Mouse (Mus musculus) G1E (cell line): ENCODE results near the gene Trim15. TPM values are rescaled to one million over a fixed set of nuclear protein-coding genes. Genes with fewer than 3 reads are reported as not detected.

Experiments
- ATAC-seq: 2 replicates; pipeline ENCODE4 v1.8.0; 2016; ENCODE audit warnings: mild to moderate bottlenecking; ENCODE audit not compliant: insufficient number of reproducible peaks, poor library complexity, low FRiP score, severe bottlenecking; ENCODE audit errors: extremely low read depth
- DNase-seq: peaks from one replicate; pipeline ENCODE4 v3.0.0; 2012; ENCODE audit warnings: low spot score
- H3K27me3 ChIP-seq: 2 replicates; pipeline ENCODE4 v1.6.1; 2012; ENCODE audit warnings: mild to moderate bottlenecking, low read length, inconsistent platforms; ENCODE audit not compliant: insufficient read depth
- H3K36me3 ChIP-seq: replicated peaks from 2 replicates; pipeline ENCODE3; 2012; ENCODE audit warnings: mild to moderate bottlenecking, inconsistent platforms
- H3K4me1 ChIP-seq: 2 replicates; pipeline ENCODE4 v1.6.1; 2012; ENCODE audit warnings: low read depth, low read length, inconsistent platforms, mixed read lengths; ENCODE audit not compliant: insufficient read depth
- H3K4me3 ChIP-seq: 2 replicates; pipeline ENCODE4 v1.5.1; 2012; ENCODE audit warnings: low read depth, mild to moderate bottlenecking, inconsistent platforms, low read length, moderate library complexity, mixed read lengths
- H3K9me3 ChIP-seq: replicated peaks from 2 replicates; pipeline ENCODE4 v1.6.1; 2012; ENCODE audit warnings: inconsistent platforms
- GATA1 ChIP-seq: IDR thresholded peaks from 2 replicates; pipeline ENCODE4 v1.6.1; 2012; ENCODE audit warnings: borderline replicate concordance, low read length, inconsistent platforms, mixed read lengths
- POLR2AphosphoS5 ChIP-seq: IDR thresholded peaks from 2 replicates; pipeline ENCODE4 v1.6.1; 2012; ENCODE audit warnings: low read depth, low read length, inconsistent platforms; ENCODE audit not compliant: insufficient replicate concordance
- TAL1 ChIP-seq: conservative IDR thresholded peaks from 2 replicates; pipeline ENCODE4 v1.6.1; 2012; ENCODE audit warnings: low read depth, low read length, inconsistent platforms, mixed read lengths
- polyA plus RNA-seq: library from polyadenylated mRNA; stranded (reverse); fragments of >175 nt; gene quantifications from 2 replicates; pipeline ENCODE4 v1.2.3, GENCODE M21; 2012
- total RNA-seq, 2 experiments: library from RNA; stranded (forward) in 1 of 2; stranded (reverse) in 1 of 2; fragments of 200-1000 nt in 1 of 2; fragments of >200 nt in 1 of 2; fragmentation: Nextera tagmentation in 1 of 2; gene quantifications; 2 replicates each; pipeline ENCODE4 v1.2.3; 2014 to 2017

Gene Trim15
- total and polyA plus RNA-seq, 3 experiments = 0.22 TPM; not detected in 2

DNA sequence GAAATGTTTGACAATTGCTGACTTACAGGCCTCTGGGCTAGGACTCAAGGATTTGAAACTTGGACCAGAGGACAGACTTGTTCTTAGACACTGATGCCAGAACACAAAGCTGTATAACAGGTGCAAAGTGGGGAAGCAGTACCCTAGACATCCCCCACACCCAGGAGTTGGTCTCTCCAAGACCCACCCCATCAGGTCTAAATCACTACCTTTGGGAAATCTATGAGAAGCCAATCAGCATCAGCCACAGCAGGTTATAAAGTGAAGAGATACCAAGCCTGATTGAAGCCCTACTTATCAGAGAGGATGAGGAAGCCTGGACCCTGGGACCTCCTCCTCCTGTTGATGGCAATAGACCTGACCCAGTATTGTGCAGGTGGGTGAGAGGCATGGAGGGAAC, 55.1 kb downstream of the Trim15 start, which contains the start of gene H2-M10.6:
TSS of gene H2-M10.6 (plus strand) at position 301 of the 400 bp plus-strand sequence.
- Histone ChIP-seq H3K9me3 (no peaks in the 10 kb centered on the region), H3K27me3 (no peaks in the 10 kb centered on the region; the same call in 1 of the 2 replicates), H3K36me3 (no peaks in the 10 kb centered on the region), H3K4me3 (no peak within 1 kb of the TSS), H3K4me1 (no peaks in the 10 kb centered on the region)
- DNase-seq = no peak
- TF ChIP-seq POLR2AphosphoS5 (no peak), GATA1 (no peak), TAL1 (no peak)
- ATAC-seq = no peak

Other genes with a start within 250 kb of the Trim15 start
- not detected in 2 replicates for gene H2-M9, start 224.5 kb downstream of the Trim15 start, total RNA-seq (2014; fragmentation: Nextera tagmentation)
- gene H2-M9, start 224.5 kb downstream of the Trim15 start, total RNA-seq (2017) = 0.12 and 0.27 TPM in 2 replicates
- gene H2-M9, start 224.5 kb downstream of the Trim15 start, polyA plus RNA-seq = not detected in 2 replicates
- not detected in 2 replicates for gene H2-M1, start 195.0 kb downstream of the Trim15 start, total RNA-seq (2014; fragmentation: Nextera tagmentation)
- 0.16 TPM in 1 of 2 replicates, not detected in the other for gene H2-M1, start 195.0 kb downstream of the Trim15 start, total RNA-seq (2017)
- not detected in 2 replicates for gene H2-M1, start 195.0 kb downstream of the Trim15 start, polyA plus RNA-seq
- not detected in 2 replicates for gene H2-M10.5, start 94.3 kb downstream of the Trim15 start, total RNA-seq (2014; fragmentation: Nextera tagmentation)
- gene H2-M10.5, start 94.3 kb downstream of the Trim15 start, total RNA-seq (2017) = not detected in 2 replicates
- gene H2-M10.5, start 94.3 kb downstream of the Trim15 start, polyA plus RNA-seq = not detected in 2 replicates
- not detected in 2 replicates for gene H2-M10.6, start 55.0 kb downstream of the Trim15 start, total RNA-seq (2014; fragmentation: Nextera tagmentation)
- gene H2-M10.6, start 55.0 kb downstream of the Trim15 start, total RNA-seq (2017) = 0.06 TPM in 1 of 2 replicates, not detected in the other
- not detected in 2 replicates for gene H2-M10.6, start 55.0 kb downstream of the Trim15 start, polyA plus RNA-seq
- 31.8 and 39.7 TPM in 2 replicates for gene Trim26, start 30.1 kb downstream of the Trim15 start, total RNA-seq (2014; fragmentation: Nextera tagmentation)
- gene Trim26, start 30.1 kb downstream of the Trim15 start, total RNA-seq (2017) = 12.5 TPM in 2 replicates
- gene Trim26, start 30.1 kb downstream of the Trim15 start, polyA plus RNA-seq = 11.7 and 13.4 TPM in 2 replicates
- 8.3 and 18.1 TPM in 2 replicates for gene Trim10, start 2.4 kb upstream of the Trim15 start, total RNA-seq (2014; fragmentation: Nextera tagmentation)
- 16.2 and 17.5 TPM in 2 replicates for gene Trim10, start 2.4 kb upstream of the Trim15 start, total RNA-seq (2017)
- 2.7 and 6.1 TPM in 2 replicates for gene Trim10, start 2.4 kb upstream of the Trim15 start, polyA plus RNA-seq
- not detected in 2 replicates for gene Trim40, start 22.9 kb upstream of the Trim15 start, total RNA-seq (2014; fragmentation: Nextera tagmentation)
- 0.12 TPM in 1 of 2 replicates, not detected in the other for gene Trim40, start 22.9 kb upstream of the Trim15 start, total RNA-seq (2017)
- gene Trim40, start 22.9 kb upstream of the Trim15 start, polyA plus RNA-seq = not detected in 2 replicates
- not detected in 2 replicates for gene Trim31, start 30.9 kb upstream of the Trim15 start, total RNA-seq (2014; fragmentation: Nextera tagmentation)
- not detected in 2 replicates for gene Trim31, start 30.9 kb upstream of the Trim15 start, total RNA-seq (2017)
- gene Trim31, start 30.9 kb upstream of the Trim15 start, polyA plus RNA-seq = not detected in 2 replicates
- not detected in 2 replicates for gene Rnf39, start 75.7 kb upstream of the Trim15 start, total RNA-seq (2014; fragmentation: Nextera tagmentation)
- gene Rnf39, start 75.7 kb upstream of the Trim15 start, total RNA-seq (2017) = not detected in 2 replicates
- not detected in 2 replicates for gene Rnf39, start 75.7 kb upstream of the Trim15 start, polyA plus RNA-seq
- 113 and 130 TPM in 2 replicates for gene Ppp1r11, start 84.5 kb upstream of the Trim15 start, total RNA-seq (2014; fragmentation: Nextera tagmentation)
- gene Ppp1r11, start 84.5 kb upstream of the Trim15 start, total RNA-seq (2017) = 104 and 113 TPM in 2 replicates
- gene Ppp1r11, start 84.5 kb upstream of the Trim15 start, polyA plus RNA-seq = 247 and 300 TPM in 2 replicates
- 154 and 169 TPM in 2 replicates for gene Znrd1, start 91.3 kb upstream of the Trim15 start, total RNA-seq (2014; fragmentation: Nextera tagmentation)
- 123 and 127 TPM in 2 replicates for gene Znrd1, start 91.3 kb upstream of the Trim15 start, total RNA-seq (2017)
- gene Znrd1, start 91.3 kb upstream of the Trim15 start, polyA plus RNA-seq = 4.7 and 6.8 TPM in 2 replicates
- 17.3 and 18.0 TPM in 2 replicates for gene Znrd1as, start 91.4 kb upstream of the Trim15 start, total RNA-seq (2014; fragmentation: Nextera tagmentation)
- gene Znrd1as, start 91.4 kb upstream of the Trim15 start, total RNA-seq (2017) = 23.3 and 35.1 TPM in 2 replicates
- gene Znrd1as, start 91.4 kb upstream of the Trim15 start, polyA plus RNA-seq = 0.77 and 0.95 TPM in 2 replicates
- gene 2410137M14Rik, start 114.0 kb upstream of the Trim15 start, total RNA-seq (2014; fragmentation: Nextera tagmentation) = not detected in 2 replicates
- gene 2410137M14Rik, start 114.0 kb upstream of the Trim15 start, total RNA-seq (2017) = 0.16 TPM in 1 of 2 replicates, not detected in the other
- gene 2410137M14Rik, start 114.0 kb upstream of the Trim15 start, polyA plus RNA-seq = not detected in 2 replicates
- gene H2-M5, start 122.3 kb upstream of the Trim15 start, total RNA-seq (2014; fragmentation: Nextera tagmentation) = not detected in 2 replicates
- 0.11 TPM in 1 of 2 replicates, not detected in the other for gene H2-M5, start 122.3 kb upstream of the Trim15 start, total RNA-seq (2017)
- gene H2-M5, start 122.3 kb upstream of the Trim15 start, polyA plus RNA-seq = not detected in 2 replicates
- not detected in 2 replicates for gene Zfp57, start 134.0 kb upstream of the Trim15 start, total RNA-seq (2014; fragmentation: Nextera tagmentation)
- gene Zfp57, start 134.0 kb upstream of the Trim15 start, total RNA-seq (2017) = 0.35 and 0.44 TPM in 2 replicates
- not detected in 2 replicates for gene Zfp57, start 134.0 kb upstream of the Trim15 start, polyA plus RNA-seq
- gene Mog, start 156.2 kb upstream of the Trim15 start, total RNA-seq (2014; fragmentation: Nextera tagmentation) = not detected in 2 replicates
- 0.05 TPM in 1 of 2 replicates, not detected in the other for gene Mog, start 156.2 kb upstream of the Trim15 start, total RNA-seq (2017)
- gene Mog, start 156.2 kb upstream of the Trim15 start, polyA plus RNA-seq = not detected in 2 replicates
- 35.2 and 36.4 TPM in 2 replicates for gene Gabbr1, start 178.8 kb upstream of the Trim15 start, total RNA-seq (2014; fragmentation: Nextera tagmentation)
- 11.7 and 12.4 TPM in 2 replicates for gene Gabbr1, start 178.8 kb upstream of the Trim15 start, total RNA-seq (2017)
- 31.9 and 42.6 TPM in 2 replicates for gene Gabbr1, start 178.8 kb upstream of the Trim15 start, polyA plus RNA-seq
- gene Olfr90, start 221.3 kb upstream of the Trim15 start, total RNA-seq (2014; fragmentation: Nextera tagmentation) = not detected in 2 replicates
- gene Olfr90, start 221.3 kb upstream of the Trim15 start, total RNA-seq (2017) = 0.06 and 0.27 TPM in 2 replicates
- not detected in 2 replicates for gene Olfr90, start 221.3 kb upstream of the Trim15 start, polyA plus RNA-seq
- gene Olfr91, start 231.1 kb upstream of the Trim15 start, total RNA-seq (2014; fragmentation: Nextera tagmentation) = not detected in 2 replicates
- 0.05 and 0.06 TPM in 2 replicates for gene Olfr91, start 231.1 kb upstream of the Trim15 start, total RNA-seq (2017)
- not detected in 2 replicates for gene Olfr91, start 231.1 kb upstream of the Trim15 start, polyA plus RNA-seq